Mouse (Mus musculus): ENCODE measurements around the gene Olfr412.

The Olfr412 gene

GRCm38 (mm10) chr11:74361769-74362168 lies at the start of gene Olfr412:
Olfr412 (plus strand) TSS chr11:74362069.
- no peak for DNase-seq (ENCODE audit: low spot score in 2 of 2)

GRCm38 (mm10) chr11:74326044-74326443 lies 35.8 kb upstream of the Olfr412 start:
- no peak for DNase-seq (ENCODE audit: low spot score in 2 of 2)

- no peak for DNase-seq (ENCODE audit: low spot score in 2 of 2)
Observed at GRCm38 (mm10) chr11:74328781-74329180, 33.1 kb upstream of the Olfr412 start.

GRCm38 (mm10) chr11:74337931-74338330 lies 23.9 kb upstream of the Olfr412 start, which contains the start of gene Olfr410:
Olfr410 (minus strand) TSS chr11:74338031.
- no peak for DNase-seq (ENCODE audit: low spot score in 2 of 2)

- DNase-seq (ENCODE audit: low spot score in 2 of 2), result no peak
Observed at GRCm38 (mm10) chr11:74352550-74352949, 9.3 kb upstream of the Olfr412 start, which contains the start of gene Olfr411. Olfr411 (minus strand) TSS chr11:74352650.

- peak in 1 of 2 experiments; percentile 83 for DNase-seq (ENCODE audit: low spot score in 2 of 2)
Observed at GRCm38 (mm10) chr11:74371393-74372100, 9.7 kb downstream of the Olfr412 start.

GRCm38 (mm10) chr11:74376847-74377246 lies 15.0 kb downstream of the Olfr412 start:
- peak in 1 of 2 experiments; percentile 69 for DNase-seq (ENCODE audit: low spot score in 2 of 2)

GRCm38 (mm10) chr11:74379166-74379873 lies 17.5 kb downstream of the Olfr412 start:
- DNase-seq (ENCODE audit: low spot score in 2 of 2), result no peak

GRCm38 (mm10) chr11:74385674-74386073 lies 23.8 kb downstream of the Olfr412 start:
- DNase-seq (ENCODE audit: low spot score in 2 of 2), result no peak

- no peak for DNase-seq (ENCODE audit: low spot score in 2 of 2)
Observed at GRCm38 (mm10) chr11:74387203-74387602, 25.3 kb downstream of the Olfr412 start.

- no peak for DNase-seq (ENCODE audit: low spot score in 2 of 2)
Observed at GRCm38 (mm10) chr11:74391899-74392298, 30.0 kb downstream of the Olfr412 start.

- no peak for DNase-seq (ENCODE audit: low spot score in 2 of 2)
Observed at GRCm38 (mm10) chr11:74392903-74393302, 31.0 kb downstream of the Olfr412 start.

- no peak for DNase-seq (ENCODE audit: low spot score in 2 of 2)
Observed at GRCm38 (mm10) chr11:74393489-74393888, 31.6 kb downstream of the Olfr412 start.

- no peak for DNase-seq (ENCODE audit: low spot score in 2 of 2)
Observed at GRCm38 (mm10) chr11:74395583-74395982, 33.7 kb downstream of the Olfr412 start.

- DNase-seq (ENCODE audit: low spot score in 2 of 2), result no peak
Observed at GRCm38 (mm10) chr11:74402126-74402525, 40.3 kb downstream of the Olfr412 start.

- no peak for DNase-seq (ENCODE audit: low spot score in 2 of 2)
Observed at GRCm38 (mm10) chr11:74404216-74404615, 42.3 kb downstream of the Olfr412 start.

GRCm38 (mm10) chr11:74405201-74405600 lies 43.3 kb downstream of the Olfr412 start:
- no peak for DNase-seq (ENCODE audit: low spot score in 2 of 2)

GRCm38 (mm10) chr11:74408587-74409446 lies 46.9 kb downstream of the Olfr412 start:
- DNase-seq (ENCODE audit: low spot score in 2 of 2), result peak; percentile 86

- no peak for DNase-seq (ENCODE audit: low spot score in 2 of 2)
Observed at GRCm38 (mm10) chr11:74409447-74409754, 47.5 kb downstream of the Olfr412 start.

- peak; percentile 36 to 42 for DNase-seq (ENCODE audit: low spot score in 2 of 2)
Observed at GRCm38 (mm10) chr11:74409757-74410174, 47.9 kb downstream of the Olfr412 start.

GRCm38 (mm10) chr11:74411943-74412342 lies 50.1 kb downstream of the Olfr412 start:
- no peak for DNase-seq (ENCODE audit: low spot score in 2 of 2)

- DNase-seq (ENCODE audit: low spot score in 2 of 2), result no peak
Observed at GRCm38 (mm10) chr11:74412462-74412861, 50.6 kb downstream of the Olfr412 start.

All from frontal cortex, postnatal 14 days (tissue).